Mouse (Mus musculus) stomach, embryonic 15.5 days (tissue): Measurements from ENCODE around the gene Irf7. TPM values are rescaled to one million over a fixed set of nuclear protein-coding genes. Genes with fewer than 3 reads are reported as not detected.
A peak's percentile ranks its signal among the peaks of the same experiment; 100 is the strongest.

Source experiments
- ATAC-seq: fragments of 200-750 bp; cut with Nextera tagmentation; 2 replicates; pipeline ENCODE4 v1.8.0; 2017; ENCODE audit warnings: low read depth, moderate number of reproducible peaks, moderate TSS enrichment; ENCODE audit not compliant: insufficient read depth, low FRiP score
- H3K27ac ChIP-seq: fragments of 300-500 bp; sonication (generic); 2 replicates; pipeline ENCODE4 v1.5.1; 2015; ENCODE audit warnings: mild to moderate bottlenecking, inconsistent platforms
- H3K27me3 ChIP-seq: fragments of 300-500 bp; sonication (generic); replicated peaks from 2 replicates; pipeline ENCODE4 v1.6.1; 2015; ENCODE audit warnings: inconsistent platforms
- H3K36me3 ChIP-seq: fragments of 300-500 bp; sonication (generic); 2 replicates; pipeline ENCODE4 v1.6.1; 2015; ENCODE audit warnings: inconsistent platforms
- H3K4me1 ChIP-seq: fragments of 300-500 bp; sonication (generic); 2 replicates; pipeline ENCODE4 v1.6.1; 2015; ENCODE audit warnings: inconsistent platforms
- H3K4me2 ChIP-seq: fragments of 300-500 bp; sonication (generic); 2 replicates; pipeline ENCODE4 v1.6.1; 2015; ENCODE audit warnings: mild to moderate bottlenecking, inconsistent platforms
- H3K4me3 ChIP-seq: fragments of 300-500 bp; sonication (generic); replicated peaks from 2 replicates; pipeline ENCODE4 v1.5.1; 2015; ENCODE audit warnings: inconsistent platforms
- H3K9ac ChIP-seq: fragments of 300-500 bp; sonication (generic); 2 replicates; pipeline ENCODE4 v1.6.1; 2015; ENCODE audit warnings: inconsistent platforms
- H3K9me3 ChIP-seq: fragments of 300-500 bp; sonication (generic); 2 replicates; pipeline ENCODE4 v1.6.1; 2016; ENCODE audit warnings: inconsistent platforms
- WGBS: fragments of 180-500 bp; shearing (Covaris S2); methylation state at CpG from one replicate; pipeline ENCODE4 v1.1.7; 2015; 5-methylcytosine and 5-hydroxymethylcytosine counted together
- polyA plus RNA-seq: library from polyadenylated mRNA; unstranded; fragments of >200 nt; fragmentation: Nextera tagmentation; extraction: Ambion mirVana; gene quantifications from 2 replicates; pipeline ENCODE4 v1.2.1, GENCODE M21; 2015

The Irf7 gene
- polyA plus RNA-seq, result 4.6 and 5.7 TPM in 2 replicates

- Histone ChIP-seq H3K27me3 (no peaks in the 10 kb centered on the region), H3K4me2 (peak within 1 kb of the TSS; percentile 93), H3K4me1 (peaks cover 9% of the 10 kb centered on the region), H3K36me3 (peaks cover 35% of the 10 kb centered on the region), H3K27ac (no peak within 1 kb of the TSS), H3K4me3 (peak within 1 kb of the TSS; percentile 60), H3K9ac (peak within 1 kb of the TSS; percentile 41), H3K9me3 (no peaks in the 10 kb centered on the region)
- ATAC-seq, result peak; percentile 78
- WGBS, result 6% methylated on average over 25 of the region's 25 CpGs
Measured at GRCm38 (mm10) chr7:141265739-141266561, at the start of gene Irf7. Gene Irf7 (minus strand): TSS chr7:141266481.

GRCm38 (mm10) chr7:141315974-141316373 lies 49.7 kb upstream of the Irf7 start:
- Histone ChIP-seq H3K9me3 (no peaks in the 10 kb centered on the region), H3K4me3 (no peak overlapping the region), H3K4me1 (no peaks in the 10 kb centered on the region), H3K27me3 (no peaks in the 10 kb centered on the region), H3K9ac (no peak overlapping the region), H3K4me2 (no peak overlapping the region), H3K36me3 (peaks cover 65% of the 10 kb centered on the region), H3K27ac (no peak overlapping the region)
- ATAC-seq, result 0 out of 2 replicates have a peak, but pooled peaks have one; percentile 31
- 75% methylated on average over 5 of the region's 5 CpGs for WGBS

DNA sequence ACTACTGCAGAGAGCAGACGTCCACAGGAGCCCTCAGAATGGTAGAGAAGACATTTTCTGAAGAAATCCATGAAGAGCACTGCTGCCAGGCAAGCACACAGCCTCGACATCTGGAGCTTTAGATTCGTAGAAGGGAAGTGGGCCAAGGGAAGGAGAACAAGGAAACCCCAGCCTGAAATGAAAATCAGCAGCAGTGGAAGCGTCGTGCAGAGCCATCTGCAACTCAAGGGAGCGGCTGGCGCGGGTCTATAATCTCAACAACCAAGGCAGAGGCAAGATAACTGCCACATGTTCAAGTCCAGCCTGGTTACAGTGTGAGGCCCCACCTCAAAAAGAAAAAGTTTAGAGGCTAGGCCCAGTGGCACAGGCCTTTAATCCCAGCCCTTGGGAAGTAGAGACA lies 48.8 kb upstream of the Irf7 start:
- no peaks in the 10 kb centered on the region for H3K27me3 ChIP-seq
- ATAC-seq, result no peak
- H3K9ac ChIP-seq, result no peak overlapping the region
- no peaks in the 10 kb centered on the region for H3K9me3 ChIP-seq
- H3K27ac ChIP-seq, result no peak overlapping the region
- H3K4me3 ChIP-seq, result no peak overlapping the region
- H3K4me2 ChIP-seq, result no peak overlapping the region
- H3K4me1 ChIP-seq, result no peaks in the 10 kb centered on the region
- 86% methylated on average over 8 of the region's 8 CpGs for WGBS
- peaks cover 67% of the 10 kb centered on the region for H3K36me3 ChIP-seq

DNA sequence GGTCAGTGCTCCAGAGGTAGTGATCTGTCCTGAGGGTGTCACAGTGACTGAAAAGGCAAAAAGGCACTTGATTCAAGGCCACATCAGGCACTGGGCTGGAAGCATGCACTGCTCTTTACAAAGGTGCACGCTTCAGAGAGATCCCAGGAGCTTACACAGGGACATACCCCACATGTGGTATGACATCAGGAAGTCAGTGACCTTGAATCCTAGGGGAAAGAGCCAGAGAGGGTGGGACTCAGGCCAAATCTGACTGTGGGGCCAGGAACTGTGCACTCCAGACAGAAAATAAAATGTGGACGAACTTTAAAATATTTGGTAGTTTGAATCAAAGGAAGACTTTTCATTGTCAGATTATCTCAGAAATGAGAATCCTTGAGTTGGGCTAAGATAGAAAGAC lies 48.1 kb upstream of the Irf7 start:
- WGBS, result 94% methylated on average over 2 of the region's 2 CpGs
- H3K27me3 ChIP-seq, result no peaks in the 10 kb centered on the region
- no peak for ATAC-seq
- H3K4me1 ChIP-seq, result no peaks in the 10 kb centered on the region
- H3K27ac ChIP-seq, result no peak overlapping the region
- H3K36me3 ChIP-seq, result peaks cover 69% of the 10 kb centered on the region
- H3K9ac ChIP-seq, result no peak overlapping the region
- no peak overlapping the region for H3K4me3 ChIP-seq
- H3K4me2 ChIP-seq, result no peak overlapping the region
- H3K9me3 ChIP-seq, result no peaks in the 10 kb centered on the region

DNA sequence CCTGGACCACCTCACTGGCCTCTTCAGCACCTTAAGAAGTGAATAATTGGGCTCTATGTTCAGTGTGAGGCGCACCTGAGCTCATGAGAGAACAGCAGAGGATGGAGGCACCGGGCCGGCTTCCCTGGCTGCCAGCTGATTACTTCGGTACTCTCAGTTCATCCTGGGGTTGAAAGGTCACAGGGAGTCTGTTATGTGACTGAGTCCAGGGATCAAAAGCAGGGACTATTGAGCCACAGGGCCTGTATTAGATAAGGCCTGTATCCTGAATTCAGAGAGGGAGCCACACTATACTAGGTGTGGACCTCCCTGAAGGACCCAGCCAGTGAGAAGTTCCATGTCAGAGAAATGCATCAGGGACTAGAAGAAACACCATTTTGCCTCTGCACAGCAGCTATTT lies 38.3 kb upstream of the Irf7 start:
- ATAC-seq, result no peak
- H3K27me3 ChIP-seq, result no peaks in the 10 kb centered on the region
- H3K4me3 ChIP-seq, result no peak overlapping the region
- no peaks in the 10 kb centered on the region for H3K4me1 ChIP-seq
- H3K4me2 ChIP-seq, result no peak overlapping the region
- H3K9me3 ChIP-seq, result no peaks in the 10 kb centered on the region
- 84% methylated on average over 4 of the region's 4 CpGs for WGBS
- H3K27ac ChIP-seq, result no peak overlapping the region
- H3K36me3 ChIP-seq, result peaks cover 65% of the 10 kb centered on the region
- no peak overlapping the region for H3K9ac ChIP-seq

GRCm38 (mm10) chr7:141302702-141303268 lies 36.5 kb upstream of the Irf7 start:
- no peak overlapping the region for H3K9ac ChIP-seq
- no peak overlapping the region for H3K27ac ChIP-seq
- H3K4me1 ChIP-seq, result no peaks in the 10 kb centered on the region
- H3K4me3 ChIP-seq, result no peak overlapping the region
- H3K27me3 ChIP-seq, result no peaks in the 10 kb centered on the region
- peaks cover 59% of the 10 kb centered on the region for H3K36me3 ChIP-seq
- no peaks in the 10 kb centered on the region for H3K9me3 ChIP-seq
- H3K4me2 ChIP-seq, result no peak overlapping the region
- ATAC-seq, result no peak
- 83% methylated on average over 1 of the region's 1 CpGs for WGBS

DNA sequence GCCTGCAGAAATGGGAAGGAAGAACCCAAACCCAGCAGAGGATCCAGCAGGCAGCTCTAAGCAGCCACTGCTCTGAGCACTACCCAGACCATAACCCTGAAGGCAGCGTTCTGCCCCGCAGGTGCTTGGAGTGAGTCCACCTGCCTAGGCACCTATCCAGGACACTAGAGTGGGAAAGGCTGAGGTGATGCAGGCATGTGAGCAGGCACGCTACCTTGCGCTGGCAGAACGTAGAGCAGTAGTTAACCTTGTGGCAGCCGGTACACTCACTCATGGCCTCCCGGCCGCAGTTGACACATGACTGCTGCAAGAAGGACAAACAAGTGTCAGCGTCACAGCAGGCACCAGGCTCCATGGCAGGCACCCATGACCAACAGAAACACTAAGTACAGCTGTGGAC lies 35.1 kb upstream of the Irf7 start:
- no peak overlapping the region for H3K27ac ChIP-seq
- H3K4me1 ChIP-seq, result no peaks in the 10 kb centered on the region
- 95% methylated on average over 9 of the region's 9 CpGs for WGBS
- no peaks in the 10 kb centered on the region for H3K27me3 ChIP-seq
- no peaks in the 10 kb centered on the region for H3K9me3 ChIP-seq
- peaks cover 56% of the 10 kb centered on the region for H3K36me3 ChIP-seq
- no peak overlapping the region for H3K9ac ChIP-seq
- H3K4me3 ChIP-seq, result no peak overlapping the region
- no peak for ATAC-seq
- H3K4me2 ChIP-seq, result no peak overlapping the region

DNA sequence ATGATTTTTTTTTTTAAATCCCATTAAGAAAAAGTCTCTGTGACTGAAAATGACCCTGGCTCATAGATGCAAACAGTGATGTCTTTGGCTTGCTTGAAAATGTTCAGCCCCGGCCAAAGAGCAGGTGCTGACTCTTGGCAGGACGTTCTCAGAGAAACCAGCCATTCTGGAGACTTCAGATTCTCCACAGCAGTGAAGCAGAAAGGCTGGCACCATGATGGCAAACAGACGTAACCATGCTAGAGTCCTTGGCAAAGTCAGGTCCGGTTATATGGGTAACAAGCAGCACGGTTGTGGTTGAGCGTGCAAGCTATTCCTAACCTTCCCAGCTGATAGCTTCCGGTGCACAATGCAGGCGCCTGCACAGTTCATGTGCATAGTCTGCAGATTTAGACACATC lies 32.9 kb upstream of the Irf7 start:
- WGBS, result 96% methylated on average over 8 of the region's 8 CpGs
- no peaks in the 10 kb centered on the region for H3K9me3 ChIP-seq
- H3K27ac ChIP-seq, result no peak overlapping the region
- H3K9ac ChIP-seq, result no peak overlapping the region
- H3K27me3 ChIP-seq, result peaks cover 14% of the 10 kb centered on the region
- no peak overlapping the region for H3K4me3 ChIP-seq
- no peak for ATAC-seq
- peaks cover 5% of the 10 kb centered on the region for H3K4me1 ChIP-seq
- H3K4me2 ChIP-seq, result no peak overlapping the region
- peaks cover 37% of the 10 kb centered on the region for H3K36me3 ChIP-seq

DNA sequence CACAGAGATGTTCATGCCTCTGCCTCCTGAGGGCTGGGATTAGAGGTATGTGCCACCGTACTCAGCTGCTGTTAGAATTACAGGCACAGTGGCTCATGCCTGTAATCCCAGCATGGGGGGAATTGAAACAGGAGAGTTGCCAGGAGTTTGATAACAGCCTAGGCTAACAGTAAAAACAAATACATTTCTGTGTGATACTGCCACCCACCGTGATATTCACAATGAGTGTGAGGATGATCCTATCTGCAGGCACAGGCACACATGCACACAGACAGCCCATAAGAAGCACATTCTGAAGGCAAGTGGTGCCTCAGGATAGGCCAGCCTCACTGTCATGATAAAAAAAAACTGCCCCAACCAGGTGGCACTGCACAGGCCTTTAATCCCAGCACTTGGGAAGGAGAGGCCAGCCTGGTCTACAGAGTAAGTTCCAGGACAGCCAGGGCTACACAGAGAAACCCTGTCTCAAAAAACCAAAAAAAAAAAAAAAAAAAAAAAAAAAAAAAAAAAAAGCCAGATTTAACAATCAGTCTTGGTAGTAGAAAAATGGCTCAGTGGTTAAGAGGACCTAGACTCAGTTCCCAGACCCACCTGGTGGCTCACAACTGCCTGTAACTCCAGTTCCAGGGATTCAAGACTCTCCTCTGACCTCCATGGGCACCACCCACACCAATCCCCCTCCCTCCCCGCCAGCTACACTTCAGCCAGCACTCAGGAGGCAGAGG lies 31.8 kb upstream of the Irf7 start:
- peaks cover 14% of the 10 kb centered on the region for H3K4me1 ChIP-seq
- H3K27me3 ChIP-seq, result peaks cover 24% of the 10 kb centered on the region
- 73% methylated on average over 3 of the region's 3 CpGs for WGBS
- H3K4me3 ChIP-seq, result no peak overlapping the region
- peaks cover 30% of the 10 kb centered on the region for H3K36me3 ChIP-seq
- ATAC-seq, result no peak
- H3K9me3 ChIP-seq, result no peaks in the 10 kb centered on the region
- H3K4me2 ChIP-seq, result no peak overlapping the region
- no peak overlapping the region for H3K27ac ChIP-seq
- no peak overlapping the region for H3K9ac ChIP-seq

DNA sequence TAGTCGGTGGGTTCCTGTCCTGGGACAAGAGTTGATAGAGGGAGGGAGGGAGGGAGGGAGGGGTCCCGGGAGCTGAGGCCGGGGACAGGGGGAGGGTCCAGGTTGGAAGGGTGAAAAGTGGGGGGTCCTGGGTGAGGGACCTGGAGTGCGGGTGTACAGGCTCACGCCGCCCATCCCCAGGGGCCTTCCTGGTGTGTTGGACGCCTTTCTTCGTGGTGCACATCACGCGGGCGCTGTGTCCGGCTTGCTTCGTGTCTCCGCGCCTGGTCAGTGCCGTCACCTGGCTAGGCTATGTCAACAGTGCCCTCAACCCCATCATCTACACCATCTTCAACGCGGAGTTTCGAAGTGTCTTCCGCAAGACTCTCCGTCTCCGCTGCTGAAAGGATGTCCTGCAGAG lies 28.2 kb upstream of the Irf7 start:
- H3K36me3 ChIP-seq, result peaks cover 11% of the 10 kb centered on the region; the same call in 1 of the 2 replicates
- H3K4me1 ChIP-seq, result peaks cover 24% of the 10 kb centered on the region
- peak overlapping the region; percentile 40; the same call in 1 of the 2 replicates for H3K4me3 ChIP-seq
- H3K27ac ChIP-seq, result no peak overlapping the region
- no peaks in the 10 kb centered on the region for H3K9me3 ChIP-seq
- no peak for ATAC-seq
- H3K27me3 ChIP-seq, result peaks cover 45% of the 10 kb centered on the region
- WGBS, result 5% methylated on average over 22 of the region's 22 CpGs
- no peak overlapping the region for H3K9ac ChIP-seq
- peak overlapping the region; percentile 78 for H3K4me2 ChIP-seq

DNA sequence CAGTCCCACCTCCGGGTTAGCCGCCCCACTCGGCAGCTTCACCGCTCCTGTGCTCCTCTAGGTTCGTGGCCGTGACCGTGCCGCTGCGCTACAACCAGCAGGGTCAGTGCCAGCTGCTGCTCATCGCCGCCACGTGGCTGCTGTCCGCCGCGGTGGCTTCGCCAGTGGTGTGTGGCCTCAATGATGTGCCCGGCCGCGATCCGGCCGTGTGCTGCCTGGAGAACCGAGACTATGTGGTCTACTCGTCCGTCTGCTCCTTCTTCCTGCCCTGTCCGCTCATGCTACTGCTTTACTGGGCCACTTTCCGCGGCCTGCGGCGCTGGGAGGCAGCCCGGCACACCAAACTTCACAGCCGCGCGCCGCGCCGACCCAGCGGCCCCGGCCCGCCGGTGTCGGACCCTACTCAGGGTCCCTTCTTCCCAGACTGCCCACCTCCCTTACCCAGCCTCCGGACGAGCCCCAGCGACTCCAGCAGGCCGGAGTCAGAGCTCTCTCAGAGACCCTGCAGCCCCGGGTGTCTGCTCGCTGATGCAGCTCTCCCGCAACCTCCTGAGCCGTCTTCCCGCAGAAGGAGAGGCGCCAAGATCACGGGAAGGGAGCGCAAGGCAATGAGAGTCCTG lies 27.7 kb upstream of the Irf7 start:
- H3K27ac ChIP-seq, result no peak overlapping the region
- H3K9me3 ChIP-seq, result no peaks in the 10 kb centered on the region
- WGBS, result 1% methylated on average over 53 of the region's 53 CpGs
- H3K4me1 ChIP-seq, result peaks cover 24% of the 10 kb centered on the region
- H3K4me2 ChIP-seq, result peak overlapping the region; percentile 78
- H3K36me3 ChIP-seq, result peaks cover 11% of the 10 kb centered on the region; the same call in 1 of the 2 replicates
- peaks cover 45% of the 10 kb centered on the region for H3K27me3 ChIP-seq
- H3K4me3 ChIP-seq, result peak overlapping the region; percentile 40
- ATAC-seq, result no peak
- 0 out of 2 replicates have a peak overlapping the region, but pooled peaks have one; percentile 9 for H3K9ac ChIP-seq
